Mouse (Mus musculus) Muller cell, postnatal 12 days (primary cell): ENCODE results near the gene Cnot8.

ENCODE experiments used
- DNase-seq: peaks from one replicate; pipeline ENCODE4 v3.0.0-alpha.2; 2015; ENCODE audit errors: inconsistent ontology term

Cnot8 gene

GRCm38 (mm10) chr11:58165072-58165471, 61.1 kb downstream of the Cnot8 start:
- no peak for DNase-seq

GRCm38 (mm10) chr11:58167822-58168166, 63.8 kb downstream of the Cnot8 start:
- DNase-seq: no peak
